Mouse (Mus musculus) kidney, postnatal 25 days (tissue): Measurements from ENCODE around the gene Ncor2.
A peak's percentile ranks its signal among the peaks of the same experiment; 100 is the strongest.

Experiments used
- DNase-seq, 2 experiments: peaks; one replicate each; pipeline ENCODE4 v3.0.0; 2021; ENCODE audit warnings: mixed read lengths in 2 of 2

The Ncor2 gene

GRCm38 (mm10) chr5:125085097-125085617, 93.9 kb downstream of the Ncor2 start:
- no peak for DNase-seq

- DNase-seq: no peak
These were observed 95.3 kb downstream of the Ncor2 start for GRCm38 (mm10) chr5:125083674-125084073.

- DNase-seq: peak; percentile 95 to 97
These were observed 97.5 kb downstream of the Ncor2 start for GRCm38 (mm10) chr5:125081318-125082101.

GRCm38 (mm10) chr5:125080787-125081317, 98.2 kb downstream of the Ncor2 start:
- peak; percentile 22 to 63 for DNase-seq

- DNase-seq: no peak
These were observed 98.7 kb downstream of the Ncor2 start for GRCm38 (mm10) chr5:125080352-125080751.

- no peak for DNase-seq
These were observed 100.8 kb downstream of the Ncor2 start for GRCm38 (mm10) chr5:125078220-125078619.

- no peak for DNase-seq
These were observed 102.8 kb downstream of the Ncor2 start for GRCm38 (mm10) chr5:125076183-125076582.

- DNase-seq: peak; percentile 54 to 84
These were observed 104.3 kb downstream of the Ncor2 start for GRCm38 (mm10) chr5:125074571-125075171.

GRCm38 (mm10) chr5:125073896-125074295, 105.1 kb downstream of the Ncor2 start:
- DNase-seq: no peak

- no peak for DNase-seq
These were observed 105.7 kb downstream of the Ncor2 start for GRCm38 (mm10) chr5:125073335-125073734.

- no peak for DNase-seq
These were observed 106.6 kb downstream of the Ncor2 start for GRCm38 (mm10) chr5:125072425-125072824.

- DNase-seq: peak in 1 of 2 experiments; percentile 45
These were observed 107.1 kb downstream of the Ncor2 start for GRCm38 (mm10) chr5:125071919-125072318.

- peak; percentile 66 to 72 for DNase-seq
These were observed 108.6 kb downstream of the Ncor2 start for GRCm38 (mm10) chr5:125070399-125070798.

- DNase-seq: no peak
These were observed 109.1 kb downstream of the Ncor2 start for GRCm38 (mm10) chr5:125069916-125070315.

- no peak for DNase-seq
These were observed 109.6 kb downstream of the Ncor2 start for GRCm38 (mm10) chr5:125069426-125069825.

GRCm38 (mm10) chr5:125068371-125068951, 110.6 kb downstream of the Ncor2 start:
- peak in 1 of 2 experiments; percentile 53 for DNase-seq

- DNase-seq: peak; percentile 43 to 70
These were observed 111.3 kb downstream of the Ncor2 start for GRCm38 (mm10) chr5:125067673-125068072.

- peak; percentile 80 to 91 for DNase-seq
These were observed 112.2 kb downstream of the Ncor2 start for GRCm38 (mm10) chr5:125066479-125067471.

- no peak for DNase-seq
These were observed 116.0 kb downstream of the Ncor2 start for GRCm38 (mm10) chr5:125063015-125063414.

GRCm38 (mm10) chr5:125058267-125058668, 120.8 kb downstream of the Ncor2 start:
- peak; percentile 77 to 92 for DNase-seq

- DNase-seq: peak in 1 of 2 experiments; percentile 23
These were observed 121.3 kb downstream of the Ncor2 start for GRCm38 (mm10) chr5:125057555-125058266.
